Mouse (Mus musculus) neural tube, embryonic 15.5 days (tissue): Measurements from ENCODE around the gene Fstl1. TPM values are rescaled to one million over a fixed set of nuclear protein-coding genes. Genes with fewer than 3 reads are reported as not detected.

Experiments used
- ATAC-seq: fragments of 200-750 bp; cut with Nextera tagmentation; 2 replicates; pipeline ENCODE4 v1.8.0; 2017; ENCODE audit warnings: mild to moderate bottlenecking, moderate TSS enrichment, moderate library complexity; ENCODE audit not compliant: low FRiP score
- H3K27ac ChIP-seq: fragments of 300-500 bp; sonication (generic); replicated peaks from 2 replicates; pipeline ENCODE4 v1.5.1; 2015; ENCODE audit warnings: mild to moderate bottlenecking, inconsistent platforms
- H3K27me3 ChIP-seq: fragments of 300-500 bp; sonication (generic); replicated peaks from 2 replicates; pipeline ENCODE4 v1.6.1; 2015; ENCODE audit warnings: inconsistent platforms
- H3K36me3 ChIP-seq: fragments of 300-500 bp; sonication (generic); 2 replicates; pipeline ENCODE4 v1.6.1; 2015; ENCODE audit warnings: inconsistent platforms
- H3K4me1 ChIP-seq: fragments of 300-500 bp; sonication (generic); 2 replicates; pipeline ENCODE4 v1.6.1; 2015; ENCODE audit warnings: inconsistent platforms
- H3K4me2 ChIP-seq: fragments of 300-500 bp; sonication (generic); 2 replicates; pipeline ENCODE4 v1.6.1; 2015; ENCODE audit warnings: inconsistent platforms, mild to moderate bottlenecking, moderate library complexity
- H3K4me3 ChIP-seq: fragments of 300-500 bp; sonication (generic); replicated peaks from 2 replicates; pipeline ENCODE4 v1.5.1; 2015; ENCODE audit warnings: mild to moderate bottlenecking, inconsistent platforms
- H3K9ac ChIP-seq: fragments of 300-500 bp; sonication (generic); replicated peaks from 2 replicates; pipeline ENCODE4 v1.6.1; 2015; ENCODE audit warnings: mild to moderate bottlenecking, inconsistent platforms
- H3K9me3 ChIP-seq: fragments of 300-500 bp; sonication (generic); replicated peaks from 2 replicates; pipeline ENCODE4 v1.6.1; 2016; ENCODE audit warnings: inconsistent platforms
- WGBS: fragments of 180-500 bp; shearing (Covaris S2); methylation state at CpG from one replicate; pipeline ENCODE4 v1.1.7; 2015; ENCODE audit warnings: mixed read lengths; 5-methylcytosine and 5-hydroxymethylcytosine counted together
- polyA plus RNA-seq: library from polyadenylated mRNA; unstranded; fragments of >200 nt; fragmentation: Nextera tagmentation; extraction: Ambion mirVana; gene quantifications from 2 replicates; pipeline ENCODE4 v1.2.1, GENCODE M21; 2015

Fstl1 gene
- polyA plus RNA-seq, 1 experiment from 2014 or later, result 123 TPM

DNA sequence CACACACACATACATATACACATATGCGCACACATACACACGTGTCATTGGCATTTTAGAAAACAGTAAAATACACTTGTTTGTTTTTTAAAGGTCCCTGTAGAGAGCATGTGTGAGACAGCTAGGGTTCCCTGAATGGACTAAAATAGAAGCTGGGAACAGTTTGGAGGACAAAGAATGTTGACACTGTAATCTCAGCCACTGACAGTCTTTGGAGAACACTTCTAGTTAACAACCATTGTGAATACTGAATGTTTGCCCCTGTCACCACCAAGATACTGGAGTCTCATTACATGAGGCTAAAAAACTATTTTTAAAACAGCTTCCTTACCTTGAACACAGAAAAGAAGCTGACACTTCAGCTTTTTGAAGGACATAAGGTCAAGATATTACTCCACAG, 19.4 kb upstream of the Fstl1 start:
- Histone ChIP-seq H3K4me3 (no peak overlapping the region), H3K9me3 (no peaks in the 10 kb centered on the region), H3K4me2 (no peak overlapping the region), H3K27me3 (no peaks in the 10 kb centered on the region), H3K9ac (no peak overlapping the region), H3K27ac (no peak overlapping the region), H3K36me3 (no peaks in the 10 kb centered on the region), H3K4me1 (0 out of 2 replicates have a peak, but pooled peaks cover 4% of the 10 kb centered on the region)
- ATAC-seq, result no peak
- 84% methylated on average over 2 of the region's 2 CpGs for WGBS

DNA sequence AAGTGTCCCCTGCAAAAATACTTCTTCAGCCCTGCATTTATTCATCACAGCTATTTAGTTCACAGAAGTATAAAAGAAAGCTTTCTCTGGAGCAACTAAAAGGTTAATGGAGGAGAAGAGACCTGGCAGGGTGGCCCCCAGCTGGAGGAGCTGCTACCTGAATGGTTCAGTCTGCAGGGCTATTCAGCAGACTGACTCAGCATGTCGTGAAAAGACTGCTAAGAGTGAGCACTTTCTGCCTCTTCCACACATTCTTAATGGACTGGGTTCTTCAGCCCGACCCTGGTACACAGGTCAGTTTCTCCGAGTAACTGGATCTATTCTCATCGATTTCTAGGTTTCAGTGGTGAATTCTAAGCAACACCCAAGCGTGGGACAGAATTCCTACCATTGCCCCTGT, 12.9 kb upstream of the Fstl1 start:
- no peaks in the 10 kb centered on the region for H3K9me3 ChIP-seq
- no peaks in the 10 kb centered on the region for H3K36me3 ChIP-seq
- H3K4me1 ChIP-seq, result peaks cover 12% of the 10 kb centered on the region
- no peak overlapping the region for H3K4me2 ChIP-seq
- ATAC-seq, result no peak
- H3K27me3 ChIP-seq, result no peaks in the 10 kb centered on the region
- no peak overlapping the region for H3K4me3 ChIP-seq
- H3K9ac ChIP-seq, result no peak overlapping the region
- H3K27ac ChIP-seq, result no peak overlapping the region
- 26% methylated on average over 5 of the region's 5 CpGs for WGBS

DNA sequence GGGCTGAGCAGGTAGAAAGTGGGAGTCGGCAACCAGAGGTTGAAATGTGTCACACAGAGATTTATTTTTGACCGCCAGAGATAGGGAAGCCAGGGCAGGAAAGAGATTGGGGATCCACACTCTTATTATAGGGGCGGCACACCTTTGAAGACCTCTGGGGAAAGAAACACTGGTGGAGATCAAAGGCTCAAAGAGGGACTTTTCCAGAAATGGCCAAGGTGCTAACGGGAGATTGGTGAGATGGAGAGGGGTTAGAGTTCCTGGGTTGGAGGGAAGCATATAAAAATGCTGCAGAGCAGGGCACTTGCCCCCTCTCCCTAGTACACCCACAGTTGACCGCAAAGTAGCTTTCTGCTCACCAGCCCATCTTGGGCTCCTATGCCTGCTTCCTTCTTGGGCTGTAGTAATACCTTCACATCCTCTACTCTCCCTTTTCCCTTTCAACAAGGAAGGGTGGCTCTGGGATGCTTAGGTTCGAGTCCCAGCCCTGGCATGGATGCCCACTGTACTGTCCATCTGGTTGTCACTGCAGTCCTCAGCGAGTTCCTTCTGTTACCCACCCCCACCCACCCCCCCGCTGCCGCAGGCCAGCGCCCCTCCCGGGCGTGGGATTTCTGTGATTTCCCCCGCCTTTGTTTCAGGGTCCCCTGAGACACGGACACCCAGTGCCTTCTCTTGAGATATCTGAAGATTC, 360 bp upstream of the Fstl1 start:
- peak overlapping the region; percentile 74; the same call in 1 of the 2 replicates for H3K27ac ChIP-seq
- no peaks in the 10 kb centered on the region for H3K27me3 ChIP-seq
- H3K4me1 ChIP-seq, result peaks cover 40% of the 10 kb centered on the region
- no peaks in the 10 kb centered on the region for H3K36me3 ChIP-seq
- WGBS, result 31% methylated on average over 14 of the region's 14 CpGs
- H3K9ac ChIP-seq, result peak overlapping the region; percentile 81
- H3K4me3 ChIP-seq, result peak overlapping the region; percentile 69
- H3K9me3 ChIP-seq, result no peaks in the 10 kb centered on the region
- peak overlapping the region; percentile 92 for H3K4me2 ChIP-seq
- no peak; the same call in none of the 2 replicates for ATAC-seq

DNA sequence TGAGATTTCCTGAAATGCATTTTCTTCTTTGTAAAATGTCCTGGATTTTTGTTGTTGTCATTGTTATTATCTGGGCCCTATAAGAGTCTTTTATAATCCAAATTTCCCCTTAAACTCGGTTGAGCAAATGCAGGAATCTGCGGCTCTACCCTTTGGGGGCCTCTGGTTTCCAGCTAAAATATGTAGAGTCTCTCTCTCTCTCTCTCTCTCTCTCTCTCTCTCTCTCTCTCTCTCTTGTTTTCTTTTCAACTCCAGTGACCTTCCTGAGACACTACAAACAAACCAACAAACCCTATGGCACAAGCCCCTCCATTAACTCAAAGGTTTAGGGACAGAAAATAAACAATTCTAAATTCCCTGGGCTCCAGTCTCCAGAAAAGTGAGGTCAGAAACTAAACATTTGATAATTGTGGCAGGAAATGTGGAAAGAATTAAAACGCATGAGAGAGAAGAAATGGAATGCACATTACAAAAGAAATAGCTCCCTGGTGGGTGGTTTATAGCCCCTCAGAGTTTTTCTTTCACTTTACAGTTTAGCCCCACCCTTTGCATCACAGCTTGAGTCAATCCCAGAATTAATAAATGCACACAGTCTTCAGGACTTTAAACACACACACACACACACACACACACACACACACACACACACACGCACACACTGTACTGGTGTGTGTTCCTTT, 1.3 kb downstream of the Fstl1 start:
- Histone ChIP-seq H3K4me1 (peaks cover 41% of the 10 kb centered on the region), H3K36me3 (no peaks in the 10 kb centered on the region), H3K27ac (peak overlapping the region; percentile 74), H3K9me3 (no peaks in the 10 kb centered on the region), H3K27me3 (no peaks in the 10 kb centered on the region), H3K9ac (no peak overlapping the region), H3K4me2 (peak overlapping the region; percentile 92), H3K4me3 (peak overlapping the region; percentile 69)
- 7% methylated on average over 4 of the region's 4 CpGs for WGBS
- ATAC-seq, result peak; percentile 26; the same call in 1 of the 2 replicates

DNA sequence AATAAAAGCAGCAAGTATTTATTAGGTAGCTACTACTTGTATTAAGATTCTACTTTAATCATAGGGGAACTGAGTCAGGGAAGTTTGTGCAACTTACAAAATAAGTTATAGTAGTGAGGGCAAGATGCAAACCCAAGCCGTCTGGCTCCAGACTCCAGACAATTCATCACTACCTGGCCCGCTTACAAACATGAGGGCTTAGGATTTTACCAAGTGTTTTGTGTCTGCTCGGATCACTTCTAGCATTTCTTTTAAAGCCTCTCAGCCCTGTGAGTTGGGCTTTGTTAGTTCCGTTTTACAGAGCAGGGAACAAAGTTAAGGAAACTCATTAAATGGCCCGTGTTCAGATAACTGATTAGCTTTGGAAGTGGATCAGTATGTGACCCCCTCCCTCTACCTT, 1.9 kb downstream of the Fstl1 start:
- H3K4me3 ChIP-seq, result peak overlapping the region; percentile 15; the same call in 1 of the 2 replicates
- 0 out of 2 replicates have a peak overlapping the region, but pooled peaks have one; percentile 45 for H3K27ac ChIP-seq
- 28% methylated on average over 5 of the region's 5 CpGs for WGBS

DNA sequence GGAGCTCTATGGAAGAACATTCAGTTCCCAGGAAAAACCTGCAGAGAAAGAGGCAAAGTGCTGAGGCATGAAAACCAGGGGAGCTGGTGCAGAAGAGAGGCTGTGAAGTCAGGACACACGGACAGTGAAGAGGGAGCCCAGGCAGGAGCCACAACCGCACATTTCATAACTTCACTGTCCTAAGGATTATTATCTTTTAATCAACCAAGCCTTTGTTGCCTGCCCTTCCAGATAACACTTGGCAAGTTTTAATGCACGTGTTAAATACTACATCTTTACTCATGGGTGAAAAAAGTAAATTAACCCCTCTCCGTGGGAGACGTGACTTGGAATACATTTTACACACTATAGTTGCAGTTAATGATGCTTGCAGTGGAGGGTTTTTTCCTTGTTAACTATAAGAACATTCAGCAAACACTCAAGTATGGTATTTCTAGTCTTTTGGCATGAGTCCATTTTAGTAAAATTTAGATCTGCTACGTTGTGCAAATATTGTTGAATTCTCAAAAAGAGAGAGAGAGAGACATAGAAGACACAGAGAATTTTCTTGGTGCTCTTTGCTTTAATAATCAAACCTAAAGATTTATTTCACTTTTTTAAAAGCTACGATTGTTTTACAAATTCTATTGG, 3.1 kb downstream of the Fstl1 start:
- H3K4me3 ChIP-seq, result no peak overlapping the region
- peak overlapping the region; percentile 92 for H3K4me2 ChIP-seq
- H3K9ac ChIP-seq, result no peak overlapping the region
- H3K4me1 ChIP-seq, result peaks cover 44% of the 10 kb centered on the region
- no peaks in the 10 kb centered on the region for H3K36me3 ChIP-seq
- 57% methylated on average over 7 of the region's 7 CpGs for WGBS
- H3K27me3 ChIP-seq, result no peaks in the 10 kb centered on the region
- no peaks in the 10 kb centered on the region for H3K9me3 ChIP-seq
- no peak for ATAC-seq
- H3K27ac ChIP-seq, result no peak overlapping the region; the same call in 1 of the 2 replicates

More for the DNA sequence above, 1.9 kb downstream of the Fstl1 start:
- Histone ChIP-seq H3K9ac (no peak overlapping the region; the same call in 1 of the 2 replicates), H3K4me2 (peak overlapping the region; percentile 92), H3K27me3 (no peaks in the 10 kb centered on the region), H3K36me3 (no peaks in the 10 kb centered on the region), H3K9me3 (no peaks in the 10 kb centered on the region), H3K4me1 (peaks cover 41% of the 10 kb centered on the region)
- ATAC-seq, result no peak

DNA sequence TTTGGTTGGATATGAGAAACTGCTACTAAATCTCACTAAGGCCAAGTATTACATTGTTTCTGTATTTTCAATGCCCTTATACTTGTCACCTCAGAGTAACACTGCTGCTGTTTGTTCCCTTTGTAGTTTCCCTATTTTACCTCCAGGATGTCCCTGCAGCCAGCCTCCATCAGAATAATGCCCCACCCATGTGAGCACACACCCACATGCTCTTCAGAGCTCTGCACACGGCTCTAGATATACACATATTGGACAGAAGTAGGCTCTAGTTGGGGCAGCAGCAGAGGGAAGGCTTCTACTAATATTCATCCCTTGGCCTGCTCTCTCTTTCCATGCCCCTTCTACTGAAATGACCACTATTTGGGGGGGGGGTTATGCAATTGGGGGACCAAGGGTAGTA, 3.7 kb downstream of the Fstl1 start:
- no peaks in the 10 kb centered on the region for H3K27me3 ChIP-seq
- H3K27ac ChIP-seq, result peak overlapping the region; percentile 20; the same call in 1 of the 2 replicates
- peaks cover 50% of the 10 kb centered on the region for H3K4me1 ChIP-seq
- no peak overlapping the region for H3K4me3 ChIP-seq
- H3K4me2 ChIP-seq, result no peak overlapping the region
- no peaks in the 10 kb centered on the region for H3K36me3 ChIP-seq
- 45% methylated on average over 1 of the region's 1 CpGs for WGBS
- H3K9ac ChIP-seq, result no peak overlapping the region
- no peak for ATAC-seq
- no peaks in the 10 kb centered on the region for H3K9me3 ChIP-seq

DNA sequence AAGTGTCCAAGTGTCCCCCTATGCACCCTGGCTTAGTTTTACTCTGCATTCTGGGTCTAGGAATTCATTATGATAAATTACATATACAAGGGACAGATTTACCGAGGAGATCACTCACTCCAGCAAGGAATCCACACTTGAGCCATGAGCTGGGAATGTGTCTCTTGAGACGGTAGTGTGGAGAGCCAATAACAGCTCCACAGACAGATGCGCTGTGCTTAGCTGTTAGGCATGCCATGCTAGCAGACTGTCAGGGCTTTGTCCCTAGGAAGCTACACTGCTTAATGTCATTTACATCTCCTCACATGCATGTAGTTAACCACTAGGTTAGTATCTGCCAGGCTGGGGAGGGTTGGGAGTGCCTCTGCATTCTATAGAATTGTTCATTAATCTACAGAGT, 4.2 kb downstream of the Fstl1 start:
- H3K9me3 ChIP-seq, result no peaks in the 10 kb centered on the region
- ATAC-seq, result peak; percentile 30; the same call in 1 of the 2 replicates
- H3K36me3 ChIP-seq, result no peaks in the 10 kb centered on the region
- H3K27ac ChIP-seq, result peak overlapping the region; percentile 38
- H3K4me3 ChIP-seq, result no peak overlapping the region
- no peaks in the 10 kb centered on the region for H3K27me3 ChIP-seq
- H3K9ac ChIP-seq, result no peak overlapping the region
- peaks cover 55% of the 10 kb centered on the region for H3K4me1 ChIP-seq
- 26% methylated on average over 3 of the region's 3 CpGs for WGBS
- no peak overlapping the region for H3K4me2 ChIP-seq

DNA sequence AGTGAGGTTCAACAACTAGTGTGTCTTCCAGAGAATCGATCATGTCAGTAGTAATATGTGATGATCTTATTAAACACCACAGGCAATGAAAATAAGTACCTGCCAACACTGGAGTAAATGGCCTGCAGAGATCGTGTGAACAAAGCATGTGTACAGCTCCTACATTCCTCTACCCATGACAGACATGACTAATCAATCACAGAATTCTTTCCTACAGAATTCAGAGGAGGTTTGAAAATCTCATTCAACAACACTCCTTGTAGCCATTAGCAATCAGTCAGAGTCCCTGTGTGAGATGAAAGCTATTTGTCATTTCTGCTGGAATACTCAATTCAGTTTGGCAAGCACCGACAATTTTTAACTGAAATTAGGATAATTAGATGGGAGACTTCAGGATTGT, 7.9 kb downstream of the Fstl1 start:
- Histone ChIP-seq H3K36me3 (no peaks in the 10 kb centered on the region), H3K4me1 (peaks cover 62% of the 10 kb centered on the region), H3K4me3 (no peak overlapping the region), H3K9ac (no peak overlapping the region), H3K4me2 (no peak overlapping the region), H3K9me3 (no peaks in the 10 kb centered on the region), H3K27ac (no peak overlapping the region), H3K27me3 (no peaks in the 10 kb centered on the region)
- ATAC-seq, result no peak
- 68% methylated on average over 3 of the region's 3 CpGs for WGBS

DNA sequence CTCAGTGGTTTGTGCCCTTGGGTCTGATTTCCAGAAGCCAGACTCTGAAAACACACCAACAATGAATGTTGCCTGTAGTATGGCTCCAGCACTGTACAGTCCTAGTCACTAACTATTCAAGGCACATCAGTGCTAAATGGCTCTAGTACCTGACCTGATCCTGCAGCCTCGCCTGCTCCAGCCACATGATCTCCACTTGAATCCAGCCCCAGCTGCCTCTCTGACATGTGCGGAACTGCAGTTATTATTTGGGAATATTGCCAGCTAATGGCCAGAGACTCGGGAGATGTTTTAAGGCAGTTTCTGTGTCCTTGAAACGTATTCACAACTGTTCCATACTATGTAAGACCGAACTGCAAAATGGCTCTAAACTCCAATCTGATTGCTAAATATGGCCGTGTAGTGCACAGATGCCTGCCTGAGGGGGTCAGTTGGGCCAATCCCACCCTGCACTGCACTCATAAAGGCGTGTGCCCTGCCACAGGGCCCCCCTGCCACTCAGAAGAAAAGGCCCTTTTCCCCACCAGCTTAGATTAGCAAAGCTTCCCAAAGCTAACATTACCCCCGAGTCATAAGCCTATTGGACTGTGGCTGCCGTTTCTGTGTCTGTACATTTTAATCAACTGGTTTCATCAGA, 11.0 kb downstream of the Fstl1 start:
- WGBS, result 33% methylated on average over 9 of the region's 9 CpGs
- Histone ChIP-seq H3K4me3 (no peak overlapping the region), H3K4me1 (peaks cover 61% of the 10 kb centered on the region), H3K9me3 (no peaks in the 10 kb centered on the region), H3K4me2 (peak overlapping the region; percentile 39), H3K27ac (peak overlapping the region; percentile 74), H3K27me3 (no peaks in the 10 kb centered on the region), H3K36me3 (no peaks in the 10 kb centered on the region), H3K9ac (no peak overlapping the region)
- 0 out of 2 replicates have a peak, but pooled peaks have one; percentile 22 for ATAC-seq

DNA sequence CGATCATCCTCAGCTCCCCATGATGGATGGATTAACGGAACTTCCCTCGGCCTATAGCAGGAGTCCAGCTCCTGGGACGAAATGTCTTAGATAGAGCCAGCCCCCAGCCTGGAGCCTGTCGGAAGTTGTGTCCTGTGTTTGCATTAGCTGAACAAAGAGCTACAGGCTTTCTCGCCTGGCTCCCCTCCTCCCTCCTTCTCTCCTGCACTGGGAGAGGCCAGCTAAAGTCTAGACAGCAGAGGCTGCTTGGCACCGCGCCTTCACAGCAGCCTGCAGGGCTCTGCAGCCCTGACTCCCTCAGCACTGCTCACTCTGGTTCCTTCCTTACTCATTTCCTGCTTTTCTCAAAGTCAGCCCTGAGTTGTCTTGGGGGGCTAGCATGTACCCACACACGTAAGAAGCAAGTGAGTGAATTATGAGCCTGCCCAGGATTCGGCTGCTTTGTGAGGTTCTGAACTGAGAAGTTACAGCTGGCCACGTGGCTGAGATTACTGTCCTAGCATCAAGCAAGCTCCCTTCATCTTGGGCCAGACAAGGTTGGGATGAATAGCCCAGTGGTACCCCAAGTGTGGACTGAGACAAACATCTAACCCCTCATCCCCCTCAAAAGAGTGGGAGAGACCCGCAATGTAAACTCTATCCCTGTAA, 11.8 kb downstream of the Fstl1 start:
- H3K27me3 ChIP-seq, result no peaks in the 10 kb centered on the region
- H3K4me2 ChIP-seq, result peak overlapping the region; percentile 39
- 19% methylated on average over 12 of the region's 12 CpGs for WGBS
- H3K9me3 ChIP-seq, result no peaks in the 10 kb centered on the region
- peaks cover 61% of the 10 kb centered on the region for H3K4me1 ChIP-seq
- no peak overlapping the region for H3K4me3 ChIP-seq
- ATAC-seq, result peak; percentile 85
- H3K9ac ChIP-seq, result no peak overlapping the region
- no peaks in the 10 kb centered on the region for H3K36me3 ChIP-seq
- H3K27ac ChIP-seq, result peak overlapping the region; percentile 74
